Mouse (Mus musculus): ENCODE results near the gene Lbh.

- no peak for TF ChIP-seq POLR2A (IDR thresholded peaks at IDR 0.05; ENCODE audit: control insufficient read depth, extremely low read depth, insufficient read depth, low read length, poor library complexity)
- TF ChIP-seq CTCF (IDR thresholded peaks at IDR 0.05; ENCODE audit: borderline replicate concordance, control insufficient read depth, extremely low read depth, insufficient read depth, low read length, poor library complexity): no peak
Measured at GRCm38 (mm10) chr17:72909061-72909852, 8.8 kb upstream of the Lbh start.
